Mouse (Mus musculus): ENCODE measurements at regions not wholly inside any gene's neighbourhood (a gene's known extent, or its start where the extent isn't known, plus 50 kb on each side); places are given as distances from the start of the nearest gene placed in this dataset.
A peak's percentile ranks its signal among the peaks of the same experiment; 100 is the strongest.
"Not testable (repeated sequence)": the region's sequence is repeated elsewhere in the genome, so short reads cannot be mapped to it uniquely, and the experiment has no call there.

- not testable (repeated sequence) for DNase-seq
Observed at GRCm38 (mm10) chr12:82056782-82057611, 112.1 kb upstream of the Sipa1l1 start.

GRCm38 (mm10) chr12:82064986-82065385, 104.1 kb upstream of the Sipa1l1 start:
- DNase-seq: peak in 1 of 2 experiments; percentile 14

- DNase-seq: no peak
Observed at GRCm38 (mm10) chr12:82066860-82067259, 102.3 kb upstream of the Sipa1l1 start.

GRCm38 (mm10) chr12:82069621-82070020, 99.5 kb upstream of the Sipa1l1 start:
- no peak for DNase-seq

- DNase-seq: peak in 1 of 2 experiments; percentile 14
Observed at GRCm38 (mm10) chr12:82072810-82073465, 96.2 kb upstream of the Sipa1l1 start.

GRCm38 (mm10) chr12:82075479-82076221, 93.5 kb upstream of the Sipa1l1 start:
- no peak for DNase-seq

- no peak for DNase-seq
Observed at GRCm38 (mm10) chr12:82076766-82077165, 92.4 kb upstream of the Sipa1l1 start.

GRCm38 (mm10) chr12:82077945-82078344, 91.2 kb upstream of the Sipa1l1 start:
- DNase-seq: no peak

- DNase-seq: no peak
Observed at GRCm38 (mm10) chr12:82078740-82079139, 90.4 kb upstream of the Sipa1l1 start.

GRCm38 (mm10) chr12:82080196-82080880, 88.8 kb upstream of the Sipa1l1 start:
- no peak for DNase-seq

GRCm38 (mm10) chr12:82082596-82082995, 86.5 kb upstream of the Sipa1l1 start:
- DNase-seq: not testable (repeated sequence)

- no peak for DNase-seq
Observed at GRCm38 (mm10) chr12:82085771-82086400, 83.2 kb upstream of the Sipa1l1 start.

GRCm38 (mm10) chr12:82086441-82086840, 82.7 kb upstream of the Sipa1l1 start:
- no peak for DNase-seq

- DNase-seq: no peak
Observed at GRCm38 (mm10) chr12:82089288-82089687, 79.8 kb upstream of the Sipa1l1 start.

GRCm38 (mm10) chr12:82093317-82093716, 75.8 kb upstream of the Sipa1l1 start:
- DNase-seq: no peak

- no peak for DNase-seq
Observed at GRCm38 (mm10) chr12:82095396-82095795, 73.7 kb upstream of the Sipa1l1 start.

- DNase-seq: no peak
Observed at GRCm38 (mm10) chr12:82097126-82097525, 72.0 kb upstream of the Sipa1l1 start.

GRCm38 (mm10) chr12:82097620-82098019, 71.5 kb upstream of the Sipa1l1 start:
- DNase-seq: no peak

GRCm38 (mm10) chr12:82104211-82104610, 64.9 kb upstream of the Sipa1l1 start:
- DNase-seq: peak; percentile 42 to 51

- DNase-seq: no peak
Observed at GRCm38 (mm10) chr12:82105184-82106031, 63.7 kb upstream of the Sipa1l1 start.

- no peak for DNase-seq
Observed at GRCm38 (mm10) chr12:82115766-82116165, 53.4 kb upstream of the Sipa1l1 start.

Measured in lung, postnatal 4 days (tissue).